Mouse (Mus musculus): ENCODE results near the gene Bbc3. TPM values are rescaled to one million over a fixed set of nuclear protein-coding genes. Genes with fewer than 3 reads are reported as not detected.

Gene Bbc3
- polyA plus RNA-seq, 1 experiment from 2014 or later, result 8.0 TPM

Other genes with a start within 250 kb of the Bbc3 start
- gene Zfp541, start 246.6 kb upstream of the Bbc3 start, polyA plus RNA-seq (2014; fragmentation: Nextera tagmentation; extraction: Ambion mirVana), result not detected in 2 replicates
- gene Napa, start 209.9 kb upstream of the Bbc3 start, polyA plus RNA-seq (2014; fragmentation: Nextera tagmentation; extraction: Ambion mirVana), result 156 and 167 TPM in 2 replicates
- gene Kptn, start 188.5 kb upstream of the Bbc3 start, polyA plus RNA-seq (2014; fragmentation: Nextera tagmentation; extraction: Ambion mirVana), result 19.7 and 22.5 TPM in 2 replicates
- 0.36 and 0.88 TPM in 2 replicates for gene Slc8a2, start 178.6 kb upstream of the Bbc3 start, polyA plus RNA-seq (2014; fragmentation: Nextera tagmentation; extraction: Ambion mirVana)
- 77.8 and 79.7 TPM in 2 replicates for gene Meis3, start 133.3 kb upstream of the Bbc3 start, polyA plus RNA-seq (2014; fragmentation: Nextera tagmentation; extraction: Ambion mirVana)
- gene Dhx34, start 86.4 kb upstream of the Bbc3 start, polyA plus RNA-seq (2014; fragmentation: Nextera tagmentation; extraction: Ambion mirVana), result 14.3 and 16.4 TPM in 2 replicates
- gene C5ar2, start 64.2 kb upstream of the Bbc3 start, polyA plus RNA-seq (2014; fragmentation: Nextera tagmentation; extraction: Ambion mirVana), result 0.12 and 0.25 TPM in 2 replicates
- 0.76 and 1.1 TPM in 2 replicates for gene C5ar1, start 48.9 kb upstream of the Bbc3 start, polyA plus RNA-seq (2014; fragmentation: Nextera tagmentation; extraction: Ambion mirVana)
- 10.9 and 11.6 TPM in 2 replicates for gene Inafm1, start 34.8 kb upstream of the Bbc3 start, polyA plus RNA-seq (2014; fragmentation: Nextera tagmentation; extraction: Ambion mirVana)
- gene Ccdc9, start 21.6 kb upstream of the Bbc3 start, polyA plus RNA-seq (2014; fragmentation: Nextera tagmentation; extraction: Ambion mirVana), result 22.3 and 32.2 TPM in 2 replicates
- gene Sae1, start 79.4 kb downstream of the Bbc3 start, polyA plus RNA-seq (2014; fragmentation: Nextera tagmentation; extraction: Ambion mirVana), result 427 and 437 TPM in 2 replicates
- 23.9 and 24.2 TPM in 2 replicates for gene Zc3h4, start 92.5 kb downstream of the Bbc3 start, polyA plus RNA-seq (2014; fragmentation: Nextera tagmentation; extraction: Ambion mirVana)
- 48.6 and 52.1 TPM in 2 replicates for gene Tmem160, start 144.4 kb downstream of the Bbc3 start, polyA plus RNA-seq (2014; fragmentation: Nextera tagmentation; extraction: Ambion mirVana)
- 0.55 and 0.63 TPM in 2 replicates for gene Npas1, start 169.3 kb downstream of the Bbc3 start, polyA plus RNA-seq (2014; fragmentation: Nextera tagmentation; extraction: Ambion mirVana)